Mouse (Mus musculus): ENCODE results near the gene Obp2a. TPM values are rescaled to one million over a fixed set of nuclear protein-coding genes. Genes with fewer than 3 reads are reported as not detected.
"Not testable (repeated sequence)": the region's sequence is repeated elsewhere in the genome, so short reads cannot be mapped to it uniquely, and the experiment has no call there.

The Obp2a gene
- polyA plus RNA-seq (2015; fragmentation: Nextera tagmentation; extraction: Ambion mirVana): not detected in 2 replicates

- H3K4me3 ChIP-seq; H3K27ac ChIP-seq (replicated peaks); H3K9me3 ChIP-seq; ATAC-seq (replicated peaks); H3K36me3 ChIP-seq; H3K4me1 ChIP-seq; H3K27me3 ChIP-seq; H3K4me2 ChIP-seq (replicated peaks); H3K9ac ChIP-seq (replicated peaks): not testable (repeated sequence)
- WGBS: 91% methylated on average over 3 of the region's 3 CpGs
Measured at GRCm38 (mm10) chr2:25699743-25700142, at the start of gene Obp2a. Gene Obp2a (plus strand): TSS chr2:25700043.

- ATAC-seq (replicated peaks): no peak
- 95% methylated on average over 2 of the region's 2 CpGs for WGBS
Measured at GRCm38 (mm10) chr2:25652902-25653301, 46.9 kb upstream of the Obp2a start, which contains the start of gene Lcn8. Gene Lcn8 (plus strand): TSS chr2:25653120.

GRCm38 (mm10) chr2:25654502-25654901, 45.3 kb upstream of the Obp2a start:
- no peaks in the 10 kb centered on the region for H3K4me1 ChIP-seq
- WGBS: 79% methylated on average over 1 of the region's 1 CpGs
- no peak overlapping the region for H3K4me3 ChIP-seq
- no peak overlapping the region for H3K4me2 ChIP-seq (replicated peaks)
- H3K27ac ChIP-seq (replicated peaks): no peak overlapping the region
- no peak overlapping the region for H3K9ac ChIP-seq (replicated peaks)
- no peaks in the 10 kb centered on the region for H3K9me3 ChIP-seq
- no peaks in the 10 kb centered on the region for H3K27me3 ChIP-seq
- no peaks in the 10 kb centered on the region for H3K36me3 ChIP-seq
- ATAC-seq (replicated peaks): no peak

More at GRCm38 (mm10) chr2:25652902-25653301, 46.9 kb upstream of the Obp2a start, which contains the start of gene Lcn8:
- no peak within 1 kb of the TSS for H3K4me3 ChIP-seq
- H3K36me3 ChIP-seq: no peaks in the 10 kb centered on the region
- no peaks in the 10 kb centered on the region for H3K27me3 ChIP-seq
- H3K9ac ChIP-seq (replicated peaks): no peak within 1 kb of the TSS
- no peak within 1 kb of the TSS for H3K4me2 ChIP-seq (replicated peaks)
- H3K27ac ChIP-seq (replicated peaks): no peak within 1 kb of the TSS
- H3K9me3 ChIP-seq: no peaks in the 10 kb centered on the region
- no peaks in the 10 kb centered on the region for H3K4me1 ChIP-seq

- WGBS: 79% methylated on average over 4 of the region's 4 CpGs
- Histone ChIP-seq H3K9ac (replicated peaks) (no peak overlapping the region), H3K4me1 (no peaks in the 10 kb centered on the region), H3K4me3 (no peak overlapping the region), H3K4me2 (replicated peaks) (no peak overlapping the region), H3K36me3 (no peaks in the 10 kb centered on the region), H3K9me3 (no peaks in the 10 kb centered on the region), H3K27ac (replicated peaks) (no peak overlapping the region), H3K27me3 (no peaks in the 10 kb centered on the region)
- ATAC-seq (replicated peaks): no peak
Measured at GRCm38 (mm10) chr2:25656691-25657090, 43.2 kb upstream of the Obp2a start.

- ATAC-seq (replicated peaks): no peak
- Histone ChIP-seq H3K36me3 (no peaks in the 10 kb centered on the region), H3K4me3 (no peak overlapping the region), H3K27me3 (no peaks in the 10 kb centered on the region), H3K4me1 (no peaks in the 10 kb centered on the region), H3K9me3 (no peaks in the 10 kb centered on the region), H3K27ac (replicated peaks) (no peak overlapping the region), H3K9ac (replicated peaks) (no peak overlapping the region), H3K4me2 (replicated peaks) (no peak overlapping the region)
- 83% methylated on average over 4 of the region's 4 CpGs for WGBS
Measured at GRCm38 (mm10) chr2:25657246-25657645, 42.6 kb upstream of the Obp2a start.

- Histone ChIP-seq H3K9me3 (no peaks in the 10 kb centered on the region), H3K4me1 (no peaks in the 10 kb centered on the region), H3K27me3 (no peaks in the 10 kb centered on the region), H3K4me3 (no peak within 1 kb of the TSS), H3K36me3 (no peaks in the 10 kb centered on the region), H3K27ac (replicated peaks) (no peak within 1 kb of the TSS), H3K9ac (replicated peaks) (no peak within 1 kb of the TSS), H3K4me2 (replicated peaks) (no peak within 1 kb of the TSS)
- ATAC-seq (replicated peaks): no peak
Measured at GRCm38 (mm10) chr2:25657652-25658051, 42.2 kb upstream of the Obp2a start, which contains the start of gene Lcn5. Gene Lcn5 (plus strand): TSS chr2:25657952.

- Histone ChIP-seq H3K4me2 (replicated peaks) (no peak overlapping the region), H3K4me3 (no peak overlapping the region), H3K27ac (replicated peaks) (no peak overlapping the region), H3K36me3 (no peaks in the 10 kb centered on the region), H3K27me3 (no peaks in the 10 kb centered on the region), H3K9ac (replicated peaks) (no peak overlapping the region), H3K9me3 (no peaks in the 10 kb centered on the region), H3K4me1 (no peaks in the 10 kb centered on the region)
- no peak for ATAC-seq (replicated peaks)
- WGBS: 95% methylated on average over 8 of the region's 8 CpGs
Measured at GRCm38 (mm10) chr2:25660279-25660678, 39.6 kb upstream of the Obp2a start.

GRCm38 (mm10) chr2:25661245-25661970, 38.4 kb upstream of the Obp2a start:
- Histone ChIP-seq H3K4me3 (no peak overlapping the region), H3K9me3 (no peaks in the 10 kb centered on the region), H3K27me3 (no peaks in the 10 kb centered on the region), H3K27ac (replicated peaks) (no peak overlapping the region), H3K36me3 (no peaks in the 10 kb centered on the region), H3K9ac (replicated peaks) (no peak overlapping the region), H3K4me2 (replicated peaks) (no peak overlapping the region), H3K4me1 (no peaks in the 10 kb centered on the region)
- WGBS: 81% methylated on average over 6 of the region's 6 CpGs
- ATAC-seq (replicated peaks): no peak

GRCm38 (mm10) chr2:25663511-25663910, 36.3 kb upstream of the Obp2a start:
- Histone ChIP-seq H3K9ac (replicated peaks) (no peak overlapping the region), H3K4me1 (no peaks in the 10 kb centered on the region), H3K36me3 (no peaks in the 10 kb centered on the region), H3K4me2 (replicated peaks) (no peak overlapping the region), H3K4me3 (no peak overlapping the region), H3K27me3 (no peaks in the 10 kb centered on the region), H3K27ac (replicated peaks) (no peak overlapping the region), H3K9me3 (no peaks in the 10 kb centered on the region)
- WGBS: 67% methylated on average over 1 of the region's 1 CpGs
- ATAC-seq (replicated peaks): no peak

- no peak for ATAC-seq (replicated peaks)
- no peaks in the 10 kb centered on the region for H3K27me3 ChIP-seq
- no peak overlapping the region for H3K9ac ChIP-seq (replicated peaks)
- H3K4me3 ChIP-seq: no peak overlapping the region
- no peaks in the 10 kb centered on the region for H3K36me3 ChIP-seq
- no peak overlapping the region for H3K27ac ChIP-seq (replicated peaks)
- WGBS: 82% methylated on average over 5 of the region's 5 CpGs
- H3K4me1 ChIP-seq: no peaks in the 10 kb centered on the region
- H3K4me2 ChIP-seq (replicated peaks): no peak overlapping the region
- no peaks in the 10 kb centered on the region for H3K9me3 ChIP-seq
Measured at GRCm38 (mm10) chr2:25664125-25664524, 35.7 kb upstream of the Obp2a start.

- WGBS: 63% methylated on average over 1 of the region's 1 CpGs
- no peak overlapping the region for H3K4me3 ChIP-seq
- no peak overlapping the region for H3K4me2 ChIP-seq (replicated peaks)
- H3K9ac ChIP-seq (replicated peaks): no peak overlapping the region
- H3K4me1 ChIP-seq: no peaks in the 10 kb centered on the region
- H3K9me3 ChIP-seq: no peaks in the 10 kb centered on the region
- ATAC-seq (replicated peaks): no peak
- H3K27me3 ChIP-seq: no peaks in the 10 kb centered on the region
- H3K36me3 ChIP-seq: no peaks in the 10 kb centered on the region
- no peak overlapping the region for H3K27ac ChIP-seq (replicated peaks)
Measured at GRCm38 (mm10) chr2:25666516-25666915, 33.3 kb upstream of the Obp2a start.

GRCm38 (mm10) chr2:25676486-25676885, 23.4 kb upstream of the Obp2a start, which contains the start of gene Lcn6:
Gene Lcn6 (plus strand): TSS chr2:25676786.
- whole genome bisulfite sequencing: 93% methylated on average over 3 of the region's 3 CpGs
- H3K27ac ChIP-seq (replicated peaks): no peak within 1 kb of the TSS
- no peaks in the 10 kb centered on the region for H3K27me3 ChIP-seq
- no peaks in the 10 kb centered on the region for H3K4me1 ChIP-seq
- no peak within 1 kb of the TSS for H3K4me2 ChIP-seq (replicated peaks)
- no peak for ATAC-seq (replicated peaks)
- no peak within 1 kb of the TSS for H3K9ac ChIP-seq (replicated peaks)
- H3K9me3 ChIP-seq: no peaks in the 10 kb centered on the region
- H3K36me3 ChIP-seq: no peaks in the 10 kb centered on the region
- H3K4me3 ChIP-seq: no peak within 1 kb of the TSS

- H3K36me3 ChIP-seq: no peaks in the 10 kb centered on the region
- H3K4me2 ChIP-seq (replicated peaks): no peak overlapping the region
- H3K9me3 ChIP-seq: no peaks in the 10 kb centered on the region
- WGBS: 88% methylated on average over 6 of the region's 6 CpGs
- no peak overlapping the region for H3K4me3 ChIP-seq
- H3K4me1 ChIP-seq: no peaks in the 10 kb centered on the region
- no peak for ATAC-seq (replicated peaks)
- H3K9ac ChIP-seq (replicated peaks): no peak overlapping the region
- H3K27me3 ChIP-seq: no peaks in the 10 kb centered on the region
- no peak overlapping the region for H3K27ac ChIP-seq (replicated peaks)
Measured at GRCm38 (mm10) chr2:25679559-25679958, 20.3 kb upstream of the Obp2a start.

Data from forebrain, embryonic 15.5 days (tissue).